Mouse (Mus musculus): ENCODE data around the gene Pptc7.

GRCm38 (mm10) chr5:122344260-122344659, 60.1 kb downstream of the Pptc7 start:
- no peak for TF ChIP-seq POLR2A (IDR thresholded peaks at IDR 0.05; ENCODE audit: low read depth, low read length)
- peak; percentile 94; the same call in 1 of the 2 replicates for TF ChIP-seq CTCF (IDR thresholded peaks at IDR 0.05; ENCODE audit: extremely low read depth, insufficient read length, insufficient replicate concordance, low read depth, low read length)

All from small intestine, adult 2 months (tissue).